Mouse (Mus musculus) midbrain, embryonic 13.5 days (tissue): ENCODE measurements around the gene Gadd45a. TPM values are rescaled to one million over a fixed set of nuclear protein-coding genes. Genes with fewer than 3 reads are reported as not detected.

Experiments used
- ATAC-seq: fragments of 200-750 bp; cut with Nextera tagmentation; 2 replicates; pipeline ENCODE4 v1.8.0; 2017; ENCODE audit warnings: mild to moderate bottlenecking, moderate TSS enrichment, moderate library complexity
- H3K27ac ChIP-seq: fragments of 300-500 bp; sonication (generic); 2 replicates; pipeline ENCODE4 v1.5.1; 2015; ENCODE audit warnings: inconsistent platforms, mild to moderate bottlenecking, moderate library complexity
- H3K27me3 ChIP-seq: fragments of 300-500 bp; sonication (generic); 2 replicates; pipeline ENCODE4 v1.6.1; 2015; ENCODE audit warnings: mild to moderate bottlenecking, inconsistent platforms
- H3K36me3 ChIP-seq: fragments of 300-500 bp; sonication (generic); 2 replicates; pipeline ENCODE4 v1.6.1; 2015; ENCODE audit warnings: mild to moderate bottlenecking, inconsistent platforms
- H3K4me1 ChIP-seq: fragments of 300-500 bp; sonication (generic); replicated peaks from 2 replicates; pipeline ENCODE4 v1.6.1; 2015; ENCODE audit warnings: inconsistent platforms
- H3K4me2 ChIP-seq: fragments of 300-500 bp; sonication (generic); replicated peaks from 2 replicates; pipeline ENCODE4 v1.6.1; 2015; ENCODE audit warnings: moderate library complexity, mild to moderate bottlenecking, inconsistent platforms
- H3K4me3 ChIP-seq: fragments of 300-500 bp; sonication (generic); replicated peaks from 2 replicates; pipeline ENCODE4 v1.5.1; 2015; ENCODE audit warnings: mild to moderate bottlenecking, inconsistent platforms
- H3K9ac ChIP-seq: fragments of 300-500 bp; sonication (generic); replicated peaks from 2 replicates; pipeline ENCODE4 v1.6.1; 2015; ENCODE audit warnings: mild to moderate bottlenecking, inconsistent platforms
- H3K9me3 ChIP-seq: fragments of 300-500 bp; sonication (generic); 2 replicates; pipeline ENCODE4 v1.6.1; 2016; ENCODE audit warnings: mild to moderate bottlenecking, inconsistent platforms
- WGBS: fragments of 180-500 bp; shearing (Covaris S2); methylation state at CpG from one replicate; pipeline ENCODE4 v1.1.7; 2015; 5-methylcytosine and 5-hydroxymethylcytosine counted together
- polyA plus RNA-seq: library from polyadenylated mRNA; unstranded; fragments of >200 nt; fragmentation: Nextera tagmentation; extraction: Ambion mirVana; gene quantifications from 2 replicates; pipeline ENCODE4 v1.2.1, GENCODE M21; 2015

Gadd45a gene
- 18.6 and 21.1 TPM in 2 replicates for polyA plus RNA-seq

DNA sequence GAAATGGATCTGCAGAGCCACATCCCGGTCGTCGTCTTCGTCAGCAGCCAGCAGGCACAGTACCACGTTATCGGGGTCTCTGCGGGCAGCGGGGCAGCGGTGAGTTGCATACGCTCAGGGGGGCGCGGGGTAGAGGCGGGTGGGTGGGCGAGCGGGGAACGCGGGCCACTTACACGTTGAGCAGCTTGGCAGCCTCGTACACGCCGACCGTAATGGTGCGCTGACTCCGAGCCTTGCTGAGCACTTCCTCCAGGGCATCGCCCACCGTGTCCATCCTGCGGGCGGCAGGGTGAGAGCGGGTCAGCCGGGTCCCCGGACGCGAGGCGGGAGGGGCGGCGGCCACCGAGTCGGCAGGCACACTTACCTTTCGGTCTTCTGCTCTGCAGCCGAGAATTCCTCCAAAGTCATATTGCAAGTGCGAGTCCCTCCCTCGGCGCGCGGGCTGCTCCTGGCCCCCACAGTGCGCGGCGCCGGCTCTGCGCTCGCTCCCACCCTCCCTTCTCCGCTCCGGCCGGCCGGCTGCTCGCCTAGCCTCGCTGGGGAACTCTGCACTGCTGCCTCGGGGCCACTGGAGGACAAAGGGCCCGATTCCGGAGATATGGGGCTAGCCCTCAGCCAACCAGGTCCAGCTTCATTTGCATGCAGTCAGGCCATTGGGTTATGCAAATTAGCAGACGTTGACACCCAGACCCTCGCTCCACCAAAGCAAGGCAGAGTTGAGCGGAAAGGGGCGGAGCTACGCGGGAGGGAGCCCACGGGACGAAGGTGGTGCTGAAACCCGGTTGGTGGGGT is at the start of gene Gadd45a:
Gadd45a (minus strand) TSS at position 621 of the 792 bp plus-strand sequence.
- H3K4me2 ChIP-seq = peak within 1 kb of the TSS; percentile 73
- H3K4me1 ChIP-seq = peaks cover 23% of the 10 kb centered on the region
- ATAC-seq = peak; percentile 98
- H3K27ac ChIP-seq = peak within 1 kb of the TSS; percentile 92
- no peaks in the 10 kb centered on the region for H3K36me3 ChIP-seq
- peaks cover 15% of the 10 kb centered on the region; the same call in 1 of the 2 replicates for H3K27me3 ChIP-seq
- H3K9ac ChIP-seq = peak within 1 kb of the TSS; percentile 83
- WGBS = under 1% methylated on average over 68 of the region's 69 CpGs
- H3K9me3 ChIP-seq = no peaks in the 10 kb centered on the region
- H3K4me3 ChIP-seq = peak within 1 kb of the TSS; percentile 77

GRCm38 (mm10) chr6:67085850-67086437 is 48.7 kb upstream of the Gadd45a start:
- whole genome bisulfite sequencing = 88% methylated on average over 9 of the region's 9 CpGs
- Histone ChIP-seq H3K4me1 (no peaks in the 10 kb centered on the region), H3K4me2 (no peak overlapping the region), H3K4me3 (no peak overlapping the region), H3K27me3 (no peaks in the 10 kb centered on the region), H3K9ac (no peak overlapping the region), H3K27ac (no peak overlapping the region), H3K36me3 (no peaks in the 10 kb centered on the region), H3K9me3 (no peaks in the 10 kb centered on the region)
- ATAC-seq = no peak

GRCm38 (mm10) chr6:67084465-67084864 is 47.2 kb upstream of the Gadd45a start:
- no peak for ATAC-seq

DNA sequence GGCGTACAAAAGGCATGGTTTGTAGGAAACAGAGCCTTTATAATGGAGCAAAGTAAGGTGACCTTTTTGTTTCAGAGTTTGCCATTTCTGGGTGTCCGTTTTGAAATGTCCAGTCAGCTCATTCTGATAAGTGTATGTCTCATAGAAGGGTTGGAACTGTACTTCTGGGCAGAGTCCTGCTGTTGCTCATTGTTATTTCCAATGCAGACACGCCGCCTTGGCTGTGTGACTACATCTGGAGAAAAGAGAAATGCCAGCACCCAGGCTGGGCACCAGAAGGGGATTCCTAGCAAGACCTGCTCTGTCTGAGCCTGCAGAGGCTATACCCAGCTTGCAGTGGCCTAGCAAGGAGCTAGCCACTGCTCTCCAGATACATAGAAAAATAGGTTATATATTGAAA is 43.9 kb upstream of the Gadd45a start:
- Histone ChIP-seq H3K36me3 (no peaks in the 10 kb centered on the region), H3K4me1 (no peaks in the 10 kb centered on the region), H3K4me2 (no peak overlapping the region), H3K27me3 (no peaks in the 10 kb centered on the region), H3K4me3 (no peak overlapping the region), H3K27ac (no peak overlapping the region), H3K9me3 (no peaks in the 10 kb centered on the region), H3K9ac (no peak overlapping the region)
- no peak for ATAC-seq
- WGBS = 91% methylated on average over 4 of the region's 4 CpGs

More at GRCm38 (mm10) chr6:67084465-67084864, 47.2 kb upstream of the Gadd45a start:
- Histone ChIP-seq H3K9ac (no peak overlapping the region), H3K4me3 (no peak overlapping the region), H3K27me3 (no peaks in the 10 kb centered on the region), H3K36me3 (no peaks in the 10 kb centered on the region), H3K4me2 (no peak overlapping the region), H3K9me3 (no peaks in the 10 kb centered on the region), H3K27ac (no peak overlapping the region), H3K4me1 (no peaks in the 10 kb centered on the region)
- 89% methylated on average over 2 of the region's 2 CpGs for WGBS

DNA sequence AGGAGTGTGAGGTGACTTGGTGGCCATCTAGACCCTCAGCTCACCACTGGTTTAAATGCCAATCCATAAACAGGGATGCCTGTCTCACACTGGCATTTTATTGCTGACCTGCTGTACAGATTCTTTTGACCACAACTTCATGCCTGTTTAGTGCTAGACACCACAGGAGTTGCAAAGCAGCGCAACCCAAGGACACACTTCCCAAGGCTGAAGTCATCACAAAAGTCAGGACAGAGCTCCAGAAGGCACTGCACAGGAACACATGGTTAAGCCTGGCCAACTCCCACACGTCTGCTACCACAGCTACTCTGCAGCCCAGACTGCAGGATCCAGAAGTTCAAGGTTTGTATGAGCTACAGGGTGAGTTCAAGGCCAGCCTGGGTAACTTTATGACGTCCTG is 40.8 kb upstream of the Gadd45a start:
- Histone ChIP-seq H3K4me2 (no peak overlapping the region), H3K4me1 (no peaks in the 10 kb centered on the region), H3K27me3 (no peaks in the 10 kb centered on the region), H3K9ac (no peak overlapping the region), H3K27ac (no peak overlapping the region), H3K9me3 (no peaks in the 10 kb centered on the region), H3K4me3 (no peak overlapping the region), H3K36me3 (no peaks in the 10 kb centered on the region)
- ATAC-seq = no peak
- 82% methylated on average over 3 of the region's 3 CpGs for WGBS

DNA sequence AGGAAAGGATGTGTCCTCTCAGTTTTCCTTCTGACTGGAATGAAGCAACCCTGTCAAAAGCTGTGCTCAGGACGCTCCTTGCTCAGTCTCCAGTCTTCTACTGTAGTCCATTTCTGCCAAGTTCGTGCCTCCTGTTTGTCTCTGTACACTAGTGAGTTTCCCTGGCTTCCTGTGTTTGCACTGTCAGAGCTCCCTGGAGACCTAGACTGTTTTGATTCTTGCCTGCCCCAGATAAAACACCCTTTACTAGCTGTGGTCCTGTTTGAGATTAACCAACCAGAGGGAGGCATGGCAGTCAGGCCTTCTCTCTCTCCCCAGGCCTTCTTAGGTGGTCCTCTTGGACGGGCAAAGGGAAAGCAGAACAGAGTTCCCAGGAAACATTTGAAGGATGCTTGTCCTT is 40.2 kb upstream of the Gadd45a start:
- Histone ChIP-seq H3K9ac (no peak overlapping the region), H3K4me2 (no peak overlapping the region), H3K9me3 (no peaks in the 10 kb centered on the region), H3K36me3 (no peaks in the 10 kb centered on the region), H3K27ac (no peak overlapping the region), H3K27me3 (no peaks in the 10 kb centered on the region), H3K4me3 (no peak overlapping the region), H3K4me1 (no peaks in the 10 kb centered on the region)
- ATAC-seq = no peak
- WGBS = 74% methylated on average over 3 of the region's 3 CpGs

- Histone ChIP-seq H3K27ac (no peak overlapping the region), H3K27me3 (no peaks in the 10 kb centered on the region), H3K9me3 (no peaks in the 10 kb centered on the region), H3K4me1 (no peaks in the 10 kb centered on the region), H3K9ac (no peak overlapping the region), H3K36me3 (no peaks in the 10 kb centered on the region), H3K4me3 (no peak overlapping the region), H3K4me2 (no peak overlapping the region)
- ATAC-seq = no peak
- WGBS = 75% methylated on average over 1 of the region's 1 CpGs
Measured at GRCm38 (mm10) chr6:67076348-67076747, 39.1 kb upstream of the Gadd45a start.

DNA sequence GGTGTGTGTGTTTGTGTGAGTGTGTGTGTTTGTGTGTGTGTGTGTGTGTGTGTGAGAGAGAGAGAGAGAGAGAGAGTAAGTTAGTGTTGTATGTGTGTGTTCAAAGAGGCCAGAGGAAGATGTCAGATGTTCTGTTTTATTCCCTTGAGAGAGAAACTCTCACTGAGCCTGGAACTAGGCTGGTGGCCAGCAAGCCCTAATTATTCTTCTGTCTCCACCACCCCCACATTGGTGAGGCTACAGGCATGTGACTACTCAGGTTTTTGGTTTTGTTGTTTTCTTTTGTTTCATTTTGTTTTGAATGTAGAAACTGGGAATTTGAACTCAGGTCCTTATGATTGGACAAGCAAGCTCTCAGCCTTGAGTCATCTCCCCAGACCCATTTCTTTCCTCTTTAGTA is 37.6 kb upstream of the Gadd45a start:
- Histone ChIP-seq H3K27me3 (no peaks in the 10 kb centered on the region), H3K9me3 (no peaks in the 10 kb centered on the region), H3K27ac (no peak overlapping the region), H3K36me3 (no peaks in the 10 kb centered on the region), H3K4me1 (no peaks in the 10 kb centered on the region), H3K4me3 (no peak overlapping the region), H3K9ac (no peak overlapping the region), H3K4me2 (no peak overlapping the region)
- ATAC-seq = no peak

DNA sequence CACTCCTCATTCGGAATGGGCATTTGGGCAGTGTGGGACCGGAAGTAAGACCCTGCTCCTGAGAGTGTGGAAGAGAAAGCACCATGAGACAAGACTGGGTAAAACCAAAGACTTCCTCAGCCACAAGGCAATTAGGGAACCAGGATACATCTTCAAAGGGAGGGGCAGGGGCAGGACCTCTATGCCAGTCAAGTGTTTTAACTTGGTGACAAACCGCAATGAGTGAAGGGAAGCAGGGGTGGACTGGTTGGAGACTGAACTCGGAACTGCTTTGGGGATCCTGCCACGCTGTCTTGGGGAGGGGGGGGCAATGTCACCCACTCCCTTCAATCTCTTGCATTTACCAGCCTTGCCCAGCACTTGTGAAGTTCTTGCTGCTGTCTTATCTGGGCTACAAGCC is 36.7 kb upstream of the Gadd45a start:
- no peak for ATAC-seq
- Histone ChIP-seq H3K27me3 (no peaks in the 10 kb centered on the region), H3K36me3 (no peaks in the 10 kb centered on the region), H3K9me3 (no peaks in the 10 kb centered on the region), H3K27ac (no peak overlapping the region), H3K4me1 (no peaks in the 10 kb centered on the region), H3K4me3 (no peak overlapping the region), H3K9ac (no peak overlapping the region), H3K4me2 (no peak overlapping the region)
- WGBS = 82% methylated on average over 5 of the region's 5 CpGs

- no peak for ATAC-seq
- H3K9ac ChIP-seq = no peak overlapping the region
- no peak overlapping the region for H3K4me3 ChIP-seq
- 90% methylated on average over 4 of the region's 4 CpGs for WGBS
- H3K27ac ChIP-seq = no peak overlapping the region
- no peaks in the 10 kb centered on the region for H3K4me1 ChIP-seq
- no peaks in the 10 kb centered on the region for H3K36me3 ChIP-seq
- no peaks in the 10 kb centered on the region for H3K27me3 ChIP-seq
- no peaks in the 10 kb centered on the region for H3K9me3 ChIP-seq
- H3K4me2 ChIP-seq = no peak overlapping the region
Measured at GRCm38 (mm10) chr6:67073446-67073845, 36.2 kb upstream of the Gadd45a start.

- H3K27ac ChIP-seq = no peak overlapping the region
- WGBS = 69% methylated on average over 1 of the region's 1 CpGs
- no peak overlapping the region for H3K4me3 ChIP-seq
- no peaks in the 10 kb centered on the region for H3K4me1 ChIP-seq
- no peak overlapping the region for H3K4me2 ChIP-seq
- H3K27me3 ChIP-seq = no peaks in the 10 kb centered on the region
- ATAC-seq = no peak
- no peaks in the 10 kb centered on the region for H3K9me3 ChIP-seq
- H3K36me3 ChIP-seq = no peaks in the 10 kb centered on the region
- no peak overlapping the region for H3K9ac ChIP-seq
Measured at GRCm38 (mm10) chr6:67071615-67072014, 34.4 kb upstream of the Gadd45a start.

DNA sequence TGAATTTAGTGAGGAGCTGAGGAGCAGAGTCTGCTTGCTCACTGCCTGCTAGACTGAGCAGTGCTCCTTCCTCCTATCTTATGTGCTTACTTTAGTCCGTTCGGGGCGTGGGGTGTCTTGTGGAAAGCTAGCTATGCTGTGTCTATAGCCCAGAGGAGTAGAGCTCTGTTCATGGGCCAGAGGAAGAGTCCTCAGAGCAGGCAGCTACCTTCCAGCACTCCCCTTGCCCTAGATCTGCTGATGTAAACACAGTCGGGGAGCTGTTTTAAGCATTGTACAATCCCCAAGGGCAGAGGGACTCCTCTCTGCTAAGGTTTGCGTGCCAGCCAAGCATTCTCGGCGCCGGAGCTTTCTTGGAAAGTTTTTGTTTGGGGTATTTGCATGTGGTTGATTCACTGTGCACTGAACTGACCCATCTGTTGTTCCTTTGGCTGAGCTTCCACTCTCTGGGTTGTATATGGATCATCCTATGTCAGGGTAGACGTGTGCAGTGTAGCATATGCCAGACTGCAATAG is 32.6 kb upstream of the Gadd45a start:
- WGBS = 64% methylated on average over 9 of the region's 9 CpGs
- Histone ChIP-seq H3K36me3 (no peaks in the 10 kb centered on the region), H3K9me3 (no peaks in the 10 kb centered on the region), H3K4me3 (no peak overlapping the region), H3K9ac (no peak overlapping the region), H3K27ac (no peak overlapping the region), H3K4me1 (no peaks in the 10 kb centered on the region), H3K27me3 (no peaks in the 10 kb centered on the region), H3K4me2 (no peak overlapping the region)
- ATAC-seq = no peak
